Mouse (Mus musculus) lung, postnatal 4 days (tissue): ENCODE measurements at regions not wholly inside any gene's neighbourhood (a gene's known extent, or its start where the extent isn't known, plus 50 kb on each side); places are given as distances from the start of the nearest gene placed in this dataset.

Source experiments
- DNase-seq, 2 experiments: peaks; one replicate each; pipeline ENCODE4 v3.0.0; 2021

DNA sequence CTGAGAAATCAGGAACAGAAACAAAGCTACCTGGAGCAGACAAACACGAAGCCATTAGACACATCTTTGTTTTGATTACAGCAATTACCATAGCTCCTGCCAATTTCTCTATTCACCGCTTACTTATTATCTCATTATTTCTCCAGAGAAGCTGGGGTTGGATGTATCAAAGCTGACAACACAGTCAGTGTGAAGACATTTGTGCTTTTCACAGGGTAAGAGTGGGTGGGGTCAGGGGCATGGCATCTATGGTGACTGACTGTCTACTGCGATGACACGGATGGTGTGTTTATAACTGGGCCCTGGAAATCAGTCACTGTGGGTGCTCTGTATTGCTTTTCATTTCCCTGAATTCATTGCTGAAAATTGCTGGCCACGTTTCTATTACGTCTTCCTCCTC is 815.0 kb upstream of the Adgrl2 start:
- no peak for DNase-seq

DNA sequence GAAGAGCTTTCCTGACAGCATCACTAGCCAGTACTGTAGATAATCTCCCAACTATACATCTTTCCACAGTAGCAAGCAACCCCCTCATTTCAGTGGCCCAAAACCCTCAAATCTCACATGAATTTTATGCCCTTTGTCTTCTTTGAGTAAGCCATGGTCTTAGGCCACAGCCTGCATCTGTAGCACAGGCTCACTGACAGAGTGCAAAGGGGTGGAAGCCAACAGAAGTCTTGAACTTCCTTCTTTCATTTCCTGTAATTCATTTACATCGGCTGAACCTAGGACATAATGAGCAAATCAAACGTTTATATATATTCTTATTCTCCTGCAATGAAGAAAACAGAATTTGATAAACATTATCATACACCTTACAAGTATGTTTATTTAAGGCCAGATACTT is 805.8 kb upstream of the Adgrl2 start:
- DNase-seq, result no peak

DNA sequence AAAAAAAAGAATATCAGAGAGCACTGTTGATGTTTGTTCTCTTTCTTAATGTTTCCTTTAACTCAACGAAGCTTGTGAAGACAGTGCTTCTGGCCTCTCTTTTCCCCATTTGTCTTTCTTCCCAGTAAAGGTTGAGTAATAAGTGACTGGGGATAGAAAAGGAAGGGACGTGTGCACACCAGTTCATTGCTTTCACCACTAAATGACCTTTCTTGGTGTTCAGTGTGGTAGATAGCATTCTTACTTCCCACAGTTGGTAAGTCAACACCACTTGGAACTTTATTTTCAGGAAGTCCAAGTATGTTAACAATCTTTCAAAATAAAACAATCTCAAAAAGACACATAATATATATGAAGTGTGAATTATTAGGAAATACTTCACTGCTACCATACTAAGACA is 801.2 kb upstream of the Adgrl2 start:
- no peak for DNase-seq

DNA sequence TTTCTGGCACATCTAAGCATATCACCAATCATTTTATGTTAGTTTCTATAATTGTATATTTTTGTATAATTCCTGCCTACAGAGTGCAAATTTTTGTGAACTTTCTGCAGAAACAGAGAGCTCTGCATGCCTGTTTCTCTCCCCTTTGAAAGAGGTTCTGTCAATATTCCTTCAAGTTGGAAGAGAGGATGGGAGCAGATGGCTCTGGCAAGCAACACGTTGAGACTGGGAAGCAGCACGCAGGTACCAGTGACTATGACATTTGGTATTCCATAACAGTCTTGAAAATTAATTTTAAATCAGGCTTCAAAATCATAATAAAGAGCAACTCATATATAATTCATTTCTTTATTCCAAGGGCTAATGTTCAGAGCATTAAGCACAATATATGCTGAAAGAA is 795.7 kb upstream of the Adgrl2 start:
- no peak for DNase-seq

GRCm38 (mm10) chr3:149783903-149784608 is 793.7 kb upstream of the Adgrl2 start:
- DNase-seq, result no peak

GRCm38 (mm10) chr3:149767847-149768421 is 777.6 kb upstream of the Adgrl2 start:
- DNase-seq, result no peak

- DNase-seq, result no peak
Measured at GRCm38 (mm10) chr3:149761245-149761644, 770.9 kb upstream of the Adgrl2 start.

GRCm38 (mm10) chr3:149757910-149758592 is 767.7 kb upstream of the Adgrl2 start:
- no peak for DNase-seq

DNA sequence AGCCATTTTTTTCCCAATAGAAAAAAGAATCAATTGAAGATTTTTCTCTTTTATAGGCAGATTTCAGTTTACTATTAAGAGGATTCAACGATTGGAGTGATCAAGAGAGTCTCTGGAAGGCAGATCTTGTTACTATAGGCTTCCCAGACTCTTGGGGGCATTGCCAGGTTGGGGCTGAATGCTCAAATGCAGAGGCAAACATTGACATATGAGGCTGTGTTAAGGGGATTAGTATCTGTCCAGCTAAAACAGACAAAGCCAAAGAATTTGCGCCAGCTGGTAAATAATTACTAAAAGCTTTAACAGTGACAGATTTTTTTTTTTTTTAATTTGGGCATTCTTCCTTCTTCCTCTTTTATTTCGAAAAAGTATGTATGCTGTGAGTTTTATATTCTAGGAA is 745.7 kb upstream of the Adgrl2 start:
- DNase-seq, result no peak

GRCm38 (mm10) chr3:149726212-149726611 is 735.9 kb upstream of the Adgrl2 start:
- DNase-seq, result no peak

DNA sequence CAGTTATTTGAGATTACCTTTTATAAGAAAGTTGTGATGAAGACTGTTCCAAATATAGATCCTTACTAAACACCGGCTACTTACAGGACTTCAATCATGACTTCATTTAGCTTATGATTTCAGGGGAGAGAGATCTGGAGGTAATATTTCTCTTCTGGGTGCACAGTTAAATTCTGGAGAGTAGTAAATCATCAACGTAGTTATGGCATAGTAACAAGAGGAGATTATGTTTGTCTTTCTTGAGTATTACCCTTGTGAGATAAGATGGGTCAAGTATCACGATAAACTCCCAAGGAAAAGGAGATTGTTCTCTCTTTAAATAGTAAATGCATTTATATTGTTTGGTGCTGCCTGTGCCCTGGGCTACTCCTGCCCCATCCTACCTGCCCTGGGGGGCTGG is 734.5 kb upstream of the Adgrl2 start:
- DNase-seq, result no peak

DNA sequence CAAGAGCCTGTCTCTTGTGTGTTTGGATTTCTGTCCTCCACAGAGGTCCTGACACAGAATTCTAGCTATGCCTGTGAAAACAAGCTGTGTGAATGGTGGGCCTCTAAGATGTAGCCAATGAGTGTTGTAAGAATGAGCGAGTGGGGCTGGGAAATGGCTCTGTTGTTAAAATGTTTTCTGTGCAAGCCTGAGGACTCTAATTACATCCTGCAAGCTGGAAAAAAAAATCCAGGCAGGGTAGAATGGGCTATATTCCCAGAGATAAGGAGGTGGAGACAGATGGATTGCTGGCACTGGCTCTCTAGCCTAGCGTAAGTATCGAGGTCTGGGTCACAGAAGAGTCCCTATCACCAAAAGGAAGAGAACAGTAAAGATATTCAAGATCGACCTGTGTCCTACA is 731.5 kb upstream of the Adgrl2 start:
- no peak for DNase-seq

DNA sequence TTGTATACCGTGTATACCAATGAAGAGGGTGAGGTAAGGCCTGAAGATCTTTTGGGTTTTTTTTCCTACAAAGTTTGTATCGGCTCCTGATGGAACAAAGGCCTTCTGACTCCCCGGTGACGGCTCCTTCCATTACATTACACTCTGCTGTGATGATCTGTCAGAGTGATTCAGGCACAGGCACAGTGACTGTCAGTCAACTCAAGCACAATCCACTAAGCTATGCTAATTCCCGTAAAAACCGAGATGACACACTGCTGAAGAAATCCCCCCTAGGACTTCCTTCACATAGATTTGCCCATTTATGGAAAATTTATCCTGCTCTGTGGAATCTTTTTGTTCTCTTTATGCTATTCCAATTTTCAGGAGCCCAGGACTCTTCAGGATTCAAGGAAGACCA is 730.0 kb upstream of the Adgrl2 start:
- no peak for DNase-seq

- no peak for DNase-seq
Measured at GRCm38 (mm10) chr3:149705724-149706123, 715.4 kb upstream of the Adgrl2 start.

GRCm38 (mm10) chr3:149705322-149705721 is 715.0 kb upstream of the Adgrl2 start:
- DNase-seq, result no peak

DNA sequence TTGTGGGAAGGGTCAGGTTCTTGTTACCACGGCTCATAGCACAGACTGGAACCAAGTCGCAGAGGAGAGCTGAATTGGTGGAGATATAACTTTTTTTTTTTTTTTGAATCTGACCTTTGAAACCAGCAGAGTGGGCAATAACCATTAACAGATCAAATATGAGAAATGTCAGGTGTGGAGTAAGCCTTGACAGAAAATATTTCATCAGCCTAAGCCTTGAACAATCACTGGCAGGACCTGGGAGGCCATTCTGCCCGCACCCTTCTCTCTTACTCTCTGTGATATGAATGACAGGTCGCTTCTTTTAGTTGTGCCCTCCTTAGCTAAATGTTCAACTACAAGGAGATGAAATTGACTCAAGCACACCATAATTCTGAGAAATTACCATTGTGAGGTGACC is 714.1 kb upstream of the Adgrl2 start:
- no peak for DNase-seq

DNA sequence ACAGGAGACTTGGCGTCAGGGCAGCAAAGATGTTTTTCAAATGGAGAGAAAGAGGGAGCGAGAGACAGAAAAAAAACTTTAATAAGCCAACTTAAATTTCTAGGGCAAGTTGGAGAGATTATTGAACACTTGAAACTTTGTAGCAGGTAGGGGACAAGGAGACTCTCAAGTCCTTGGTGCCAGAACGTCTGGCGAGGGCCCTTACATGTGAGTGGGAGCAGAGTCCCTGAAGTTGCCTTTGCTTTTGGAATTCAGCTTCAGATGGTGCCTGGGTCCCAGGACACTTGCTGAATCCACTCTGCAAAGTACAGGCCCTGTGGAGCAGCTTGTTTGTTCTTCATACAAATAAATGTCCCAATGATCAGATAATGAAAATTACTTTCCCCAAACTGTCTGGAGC is 693.2 kb upstream of the Adgrl2 start:
- no peak for DNase-seq

GRCm38 (mm10) chr3:149682246-149682645 is 691.9 kb upstream of the Adgrl2 start:
- DNase-seq, result no peak

- DNase-seq, result no peak
Measured at GRCm38 (mm10) chr3:149673926-149674325, 683.6 kb upstream of the Adgrl2 start.

DNA sequence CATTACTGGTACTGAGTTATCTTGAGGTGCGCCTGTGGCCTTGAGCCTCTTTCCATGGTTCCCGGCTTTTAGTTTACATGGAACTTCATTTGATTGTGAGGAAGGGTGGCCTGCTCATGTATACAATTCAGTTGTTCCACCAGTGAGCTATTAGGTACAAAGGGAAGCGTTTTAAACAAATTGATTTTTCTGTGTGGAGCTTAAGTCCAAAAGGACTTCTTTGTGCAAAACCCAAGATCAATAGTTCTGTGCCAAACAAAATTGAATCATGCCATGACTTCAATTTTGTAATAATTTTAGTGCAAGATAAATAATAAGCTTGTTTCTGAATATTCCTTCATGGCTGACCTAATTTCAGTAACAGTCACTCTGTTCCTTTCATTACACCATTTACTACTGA is 674.3 kb upstream of the Adgrl2 start:
- DNase-seq, result no peak

DNA sequence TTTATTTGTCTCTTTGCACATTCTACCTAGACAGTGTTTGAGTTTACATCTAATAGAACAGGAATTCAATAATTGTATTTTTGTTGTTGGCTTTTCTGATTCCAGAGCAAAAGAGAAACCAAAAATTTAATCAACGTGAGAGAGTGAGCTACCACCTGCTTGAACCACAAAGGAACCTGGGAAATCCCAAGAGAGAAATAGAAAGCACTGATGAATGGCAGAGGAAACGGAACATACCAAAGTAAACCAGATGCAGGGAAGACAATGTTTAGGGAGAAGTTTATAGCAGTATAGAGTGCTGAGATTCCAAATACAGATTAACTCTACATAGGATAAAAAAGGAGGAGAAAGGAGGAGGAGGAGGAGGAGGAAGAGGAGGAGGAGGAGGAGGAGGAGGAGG is 648.0 kb upstream of the Adgrl2 start:
- no peak for DNase-seq

GRCm38 (mm10) chr3:149626186-149626585 is 635.8 kb upstream of the Adgrl2 start:
- DNase-seq, result no peak

- DNase-seq, result no peak
Measured at GRCm38 (mm10) chr3:149625497-149625896, 635.1 kb upstream of the Adgrl2 start.

DNA sequence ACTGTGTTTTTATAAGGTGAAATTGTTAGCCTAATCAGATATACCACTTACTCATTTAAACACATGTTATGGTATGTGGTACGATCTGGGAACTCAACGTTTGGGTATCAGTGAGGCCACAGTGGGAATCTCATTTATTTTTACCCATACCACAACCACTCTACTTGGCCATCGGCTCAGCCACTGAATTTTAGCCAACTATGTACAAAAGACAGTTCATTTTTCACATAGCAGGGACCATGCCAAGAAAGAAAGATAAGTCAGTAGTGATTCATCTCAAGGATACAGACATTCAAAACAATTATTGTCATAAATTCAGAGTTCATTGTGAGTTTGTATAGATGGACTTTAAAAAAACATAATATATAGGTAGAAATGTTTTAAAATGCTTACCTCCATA is 634.7 kb upstream of the Adgrl2 start:
- no peak for DNase-seq
